Mouse (Mus musculus): Measurements from ENCODE around the gene Tenm4.

DNA sequence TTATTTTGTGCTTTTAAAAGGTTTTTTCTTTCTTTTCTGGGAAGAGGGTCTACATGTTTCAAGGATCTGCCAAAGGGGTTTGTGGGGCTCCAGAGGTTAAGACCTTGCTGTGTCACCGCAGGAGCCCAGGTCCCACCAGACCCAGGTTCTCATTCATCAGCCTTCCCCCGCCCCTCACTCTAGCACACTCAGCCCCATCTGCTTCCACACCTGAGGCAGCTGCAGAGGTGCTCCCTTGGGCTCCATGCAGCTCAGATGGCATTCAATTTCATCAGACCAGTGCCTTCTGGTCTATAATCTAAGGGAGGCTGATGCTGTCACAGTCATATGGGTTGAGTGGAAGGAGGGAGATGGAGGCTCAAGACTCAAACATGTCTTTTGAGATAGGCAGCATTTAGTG lies 172.6 kb downstream of the Tenm4 start:
- TF ChIP-seq CTCF (IDR thresholded peaks at IDR 0.05; ENCODE audit: low read depth) (no peak), EP300 (IDR thresholded peaks at IDR 0.05; ENCODE audit: low read depth) (no peak)

Measured in heart, postnatal 0 days (tissue).